Mouse (Mus musculus) neural tube, embryonic 12.5 days (tissue): Measurements from ENCODE around the gene Zfp341. TPM values are rescaled to one million over a fixed set of nuclear protein-coding genes. Genes with fewer than 3 reads are reported as not detected.

ENCODE experiments used
- ATAC-seq: fragments of 200-750 bp; cut with Nextera tagmentation; 2 replicates; pipeline ENCODE4 v1.8.0; 2017; ENCODE audit warnings: low read depth, mild to moderate bottlenecking, moderate TSS enrichment, moderate library complexity; ENCODE audit not compliant: low FRiP score
- H3K27ac ChIP-seq: fragments of 300-500 bp; sonication (generic); 2 replicates; pipeline ENCODE4 v1.5.1; 2016
- H3K27me3 ChIP-seq: fragments of 300-500 bp; sonication (generic); replicated peaks from 2 replicates; pipeline ENCODE4 v1.6.1; 2016; ENCODE audit warnings: mild to moderate bottlenecking
- H3K36me3 ChIP-seq: fragments of 300-500 bp; sonication (generic); 2 replicates; pipeline ENCODE4 v1.6.1; 2016; ENCODE audit warnings: mild to moderate bottlenecking
- H3K4me1 ChIP-seq: fragments of 300-500 bp; sonication (generic); 2 replicates; pipeline ENCODE4 v1.6.1; 2016
- H3K4me2 ChIP-seq: fragments of 300-500 bp; sonication (generic); replicated peaks from 2 replicates; pipeline ENCODE4 v1.6.1; 2016; ENCODE audit warnings: mild to moderate bottlenecking
- H3K4me3 ChIP-seq: fragments of 300-500 bp; sonication (generic); 2 replicates; pipeline ENCODE4 v1.5.1; 2016
- H3K9ac ChIP-seq: fragments of 300-500 bp; sonication (generic); 2 replicates; pipeline ENCODE4 v1.6.1; 2016; ENCODE audit warnings: mild to moderate bottlenecking
- H3K9me3 ChIP-seq: fragments of 300-500 bp; sonication (generic); 2 replicates; pipeline ENCODE4 v1.6.1; 2016; ENCODE audit warnings: mild to moderate bottlenecking
- WGBS: fragments of 180-500 bp; shearing (Covaris S2); methylation state at CpG from one replicate; pipeline ENCODE4 v1.1.7; 2016; 5-methylcytosine and 5-hydroxymethylcytosine counted together
- polyA plus RNA-seq: library from polyadenylated mRNA; unstranded; fragments of >200 nt; fragmentation: Nextera tagmentation; extraction: Ambion mirVana; gene quantifications from 2 replicates; pipeline ENCODE4 v1.2.1, GENCODE M21; 2016

The Zfp341 gene
- polyA plus RNA-seq, 1 experiment from 2014 or later = 1.1 TPM

- 87% methylated on average over 3 of the region's 3 CpGs for WGBS
- no peaks in the 10 kb centered on the region for H3K36me3 ChIP-seq
- no peak for ATAC-seq
- H3K9me3 ChIP-seq = no peaks in the 10 kb centered on the region
- no peak overlapping the region for H3K9ac ChIP-seq
- no peak overlapping the region for H3K4me2 ChIP-seq
- no peaks in the 10 kb centered on the region for H3K27me3 ChIP-seq
- H3K4me1 ChIP-seq = peaks cover 41% of the 10 kb centered on the region
- H3K27ac ChIP-seq = no peak overlapping the region
- no peak overlapping the region for H3K4me3 ChIP-seq
Observed at GRCm38 (mm10) chr2:154572996-154573395, 40.1 kb upstream of the Zfp341 start.

- H3K9me3 ChIP-seq = no peaks in the 10 kb centered on the region
- H3K27ac ChIP-seq = no peak overlapping the region
- H3K9ac ChIP-seq = no peak overlapping the region
- no peaks in the 10 kb centered on the region for H3K27me3 ChIP-seq
- 37% methylated on average over 7 of the region's 7 CpGs for WGBS
- peaks cover 28% of the 10 kb centered on the region for H3K4me1 ChIP-seq
- no peaks in the 10 kb centered on the region for H3K36me3 ChIP-seq
- H3K4me3 ChIP-seq = no peak overlapping the region
- no peak overlapping the region for H3K4me2 ChIP-seq
- ATAC-seq = no peak
Observed at GRCm38 (mm10) chr2:154574271-154574670, 38.8 kb upstream of the Zfp341 start.

- WGBS = 20% methylated on average over 12 of the region's 12 CpGs
- Histone ChIP-seq H3K9me3 (no peaks in the 10 kb centered on the region), H3K27me3 (no peaks in the 10 kb centered on the region), H3K36me3 (no peaks in the 10 kb centered on the region), H3K4me1 (peaks cover 18% of the 10 kb centered on the region), H3K27ac (peak overlapping the region; percentile 75), H3K9ac (no peak overlapping the region; the same call in 1 of the 2 replicates), H3K4me2 (0 out of 2 replicates have a peak overlapping the region, but pooled peaks have one; percentile 3), H3K4me3 (no peak overlapping the region)
- ATAC-seq = peak; percentile 87
Observed at GRCm38 (mm10) chr2:154576876-154577743, 36.0 kb upstream of the Zfp341 start.

GRCm38 (mm10) chr2:154577744-154578067 lies 35.4 kb upstream of the Zfp341 start:
- peak; percentile 43; the same call in 1 of the 2 replicates for ATAC-seq

GRCm38 (mm10) chr2:154580586-154580985 lies 32.5 kb upstream of the Zfp341 start:
- H3K36me3 ChIP-seq = no peaks in the 10 kb centered on the region
- no peak for ATAC-seq
- H3K27ac ChIP-seq = no peak overlapping the region
- H3K9ac ChIP-seq = no peak overlapping the region
- whole genome bisulfite sequencing = 87% methylated on average over 8 of the region's 8 CpGs
- 0 out of 2 replicates have a peak, but pooled peaks cover 3% of the 10 kb centered on the region for H3K27me3 ChIP-seq
- no peaks in the 10 kb centered on the region for H3K9me3 ChIP-seq
- H3K4me2 ChIP-seq = no peak overlapping the region
- H3K4me1 ChIP-seq = peaks cover 33% of the 10 kb centered on the region
- no peak overlapping the region for H3K4me3 ChIP-seq

More at GRCm38 (mm10) chr2:154577744-154578067, 35.4 kb upstream of the Zfp341 start:
- Histone ChIP-seq H3K9me3 (no peaks in the 10 kb centered on the region), H3K4me3 (no peak overlapping the region), H3K4me2 (no peak overlapping the region), H3K4me1 (peaks cover 18% of the 10 kb centered on the region), H3K27me3 (0 out of 2 replicates have a peak, but pooled peaks cover 2% of the 10 kb centered on the region), H3K9ac (no peak overlapping the region), H3K27ac (peak overlapping the region; percentile 75), H3K36me3 (no peaks in the 10 kb centered on the region)
- 50% methylated on average over 6 of the region's 6 CpGs for whole genome bisulfite sequencing

- Histone ChIP-seq H3K27ac (no peak overlapping the region), H3K9me3 (no peaks in the 10 kb centered on the region), H3K4me3 (no peak overlapping the region), H3K4me1 (peaks cover 30% of the 10 kb centered on the region), H3K4me2 (no peak overlapping the region), H3K36me3 (no peaks in the 10 kb centered on the region), H3K27me3 (0 out of 2 replicates have a peak, but pooled peaks cover 3% of the 10 kb centered on the region), H3K9ac (no peak overlapping the region)
- WGBS = 93% methylated on average over 1 of the region's 1 CpGs
- no peak for ATAC-seq
Observed at GRCm38 (mm10) chr2:154581421-154581820, 31.7 kb upstream of the Zfp341 start.

GRCm38 (mm10) chr2:154583906-154584872 lies 28.9 kb upstream of the Zfp341 start:
- ATAC-seq = 0 out of 2 replicates have a peak, but pooled peaks have one; percentile 42
- H3K4me2 ChIP-seq = no peak overlapping the region
- 0 out of 2 replicates have a peak, but pooled peaks cover 6% of the 10 kb centered on the region for H3K36me3 ChIP-seq
- no peak overlapping the region for H3K9ac ChIP-seq
- H3K27me3 ChIP-seq = 0 out of 2 replicates have a peak, but pooled peaks cover 3% of the 10 kb centered on the region
- peaks cover 15% of the 10 kb centered on the region for H3K4me1 ChIP-seq
- peak overlapping the region; percentile 27; the same call in 1 of the 2 replicates for H3K27ac ChIP-seq
- H3K4me3 ChIP-seq = no peak overlapping the region
- WGBS = 55% methylated on average over 15 of the region's 15 CpGs
- H3K9me3 ChIP-seq = no peaks in the 10 kb centered on the region

GRCm38 (mm10) chr2:154584931-154585601 lies 28.0 kb upstream of the Zfp341 start:
- WGBS = 67% methylated on average over 17 of the region's 17 CpGs
- no peak for ATAC-seq
- Histone ChIP-seq H3K27ac (no peak overlapping the region), H3K9ac (no peak overlapping the region), H3K4me2 (no peak overlapping the region), H3K9me3 (no peaks in the 10 kb centered on the region), H3K4me1 (peaks cover 15% of the 10 kb centered on the region), H3K27me3 (0 out of 2 replicates have a peak, but pooled peaks cover 3% of the 10 kb centered on the region), H3K36me3 (0 out of 2 replicates have a peak, but pooled peaks cover 6% of the 10 kb centered on the region), H3K4me3 (no peak overlapping the region)

- Histone ChIP-seq H3K36me3 (0 out of 2 replicates have a peak, but pooled peaks cover 6% of the 10 kb centered on the region), H3K27me3 (0 out of 2 replicates have a peak, but pooled peaks cover 3% of the 10 kb centered on the region), H3K4me2 (no peak overlapping the region), H3K9ac (no peak overlapping the region), H3K4me1 (peaks cover 15% of the 10 kb centered on the region), H3K4me3 (no peak overlapping the region), H3K27ac (no peak overlapping the region), H3K9me3 (no peaks in the 10 kb centered on the region)
- 73% methylated on average over 5 of the region's 5 CpGs for WGBS
- ATAC-seq = no peak
Observed at GRCm38 (mm10) chr2:154586405-154586804, 26.7 kb upstream of the Zfp341 start.

GRCm38 (mm10) chr2:154589051-154589450 lies 24.0 kb upstream of the Zfp341 start:
- Histone ChIP-seq H3K4me2 (no peak overlapping the region), H3K27me3 (no peaks in the 10 kb centered on the region), H3K9ac (no peak overlapping the region), H3K4me1 (peaks cover 11% of the 10 kb centered on the region), H3K36me3 (peaks cover 10% of the 10 kb centered on the region; the same call in 1 of the 2 replicates), H3K4me3 (no peak overlapping the region), H3K27ac (no peak overlapping the region), H3K9me3 (no peaks in the 10 kb centered on the region)
- no peak for ATAC-seq
- WGBS = 87% methylated on average over 4 of the region's 4 CpGs

GRCm38 (mm10) chr2:154591239-154591638 lies 21.9 kb upstream of the Zfp341 start:
- H3K4me1 ChIP-seq = no peaks in the 10 kb centered on the region
- 84% methylated on average over 3 of the region's 3 CpGs for WGBS
- no peak overlapping the region for H3K9ac ChIP-seq
- H3K27me3 ChIP-seq = no peaks in the 10 kb centered on the region
- no peaks in the 10 kb centered on the region for H3K9me3 ChIP-seq
- no peak overlapping the region for H3K27ac ChIP-seq
- H3K4me3 ChIP-seq = no peak overlapping the region
- peaks cover 10% of the 10 kb centered on the region; the same call in 1 of the 2 replicates for H3K36me3 ChIP-seq
- no peak overlapping the region for H3K4me2 ChIP-seq
- ATAC-seq = no peak
